Mouse (Mus musculus): ENCODE measurements around the gene Thbs4.
A peak's percentile ranks its signal among the peaks of the same experiment; 100 is the strongest.

Thbs4 gene

DNA sequence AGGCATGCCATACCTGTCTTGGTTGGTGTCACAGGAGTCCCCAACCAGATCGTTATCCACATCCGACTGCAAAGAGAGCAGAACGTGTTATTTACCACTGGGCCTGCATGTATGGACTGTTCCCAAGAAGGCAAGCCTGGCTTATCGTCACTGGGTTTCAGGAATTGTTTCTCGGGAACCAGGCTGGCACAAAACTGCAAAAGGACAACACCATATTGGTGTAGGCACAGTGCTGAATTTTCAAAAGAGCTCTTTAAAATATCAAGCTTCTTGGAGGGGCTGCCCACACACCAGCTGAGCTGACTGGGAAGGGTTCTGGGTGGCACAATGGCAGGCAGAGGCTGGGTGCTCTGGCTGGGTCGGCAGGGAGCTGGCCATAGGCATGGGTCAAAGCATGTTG is 34.1 kb downstream of the Thbs4 start:
- DNase-seq (ENCODE audit: low spot score): no peak

GRCm38 (mm10) chr13:92759096-92759495 is 35.5 kb downstream of the Thbs4 start:
- DNase-seq (ENCODE audit: low spot score): no peak

DNA sequence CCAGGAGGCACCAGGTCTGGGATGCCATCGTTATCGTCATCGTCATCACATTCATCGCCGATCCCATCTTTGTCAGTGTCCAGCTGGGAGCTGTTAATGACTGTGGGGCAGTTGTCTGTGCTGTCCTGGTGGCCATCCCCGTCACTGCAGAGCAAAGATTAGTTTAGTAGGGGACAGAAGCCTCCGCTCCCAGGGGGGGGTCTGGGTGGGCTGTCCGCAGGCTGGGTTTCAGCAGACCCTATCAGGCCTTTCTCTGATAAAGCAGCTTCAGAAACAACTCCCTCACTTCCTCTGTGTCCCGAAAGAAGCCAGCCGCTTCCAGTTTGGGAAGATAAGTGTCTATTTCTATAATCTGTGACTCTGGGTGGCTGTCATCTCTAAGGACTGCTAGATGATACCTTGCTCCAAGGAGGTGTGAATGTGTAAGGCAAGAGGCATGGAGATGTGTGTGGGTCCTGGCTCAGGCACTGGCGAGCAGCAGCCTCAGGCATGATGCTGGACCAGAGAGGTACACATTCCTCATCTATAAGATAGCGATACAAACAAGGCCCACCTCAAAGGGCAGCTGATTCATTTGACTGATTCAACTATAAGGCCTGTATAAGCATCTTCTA is 36.5 kb downstream of the Thbs4 start:
- DNase-seq (ENCODE audit: low spot score): no peak

GRCm38 (mm10) chr13:92755036-92755435 is 39.6 kb downstream of the Thbs4 start:
- no peak for DNase-seq (ENCODE audit: low spot score)

GRCm38 (mm10) chr13:92753676-92754075 is 40.9 kb downstream of the Thbs4 start:
- DNase-seq (ENCODE audit: low spot score): no peak

DNA sequence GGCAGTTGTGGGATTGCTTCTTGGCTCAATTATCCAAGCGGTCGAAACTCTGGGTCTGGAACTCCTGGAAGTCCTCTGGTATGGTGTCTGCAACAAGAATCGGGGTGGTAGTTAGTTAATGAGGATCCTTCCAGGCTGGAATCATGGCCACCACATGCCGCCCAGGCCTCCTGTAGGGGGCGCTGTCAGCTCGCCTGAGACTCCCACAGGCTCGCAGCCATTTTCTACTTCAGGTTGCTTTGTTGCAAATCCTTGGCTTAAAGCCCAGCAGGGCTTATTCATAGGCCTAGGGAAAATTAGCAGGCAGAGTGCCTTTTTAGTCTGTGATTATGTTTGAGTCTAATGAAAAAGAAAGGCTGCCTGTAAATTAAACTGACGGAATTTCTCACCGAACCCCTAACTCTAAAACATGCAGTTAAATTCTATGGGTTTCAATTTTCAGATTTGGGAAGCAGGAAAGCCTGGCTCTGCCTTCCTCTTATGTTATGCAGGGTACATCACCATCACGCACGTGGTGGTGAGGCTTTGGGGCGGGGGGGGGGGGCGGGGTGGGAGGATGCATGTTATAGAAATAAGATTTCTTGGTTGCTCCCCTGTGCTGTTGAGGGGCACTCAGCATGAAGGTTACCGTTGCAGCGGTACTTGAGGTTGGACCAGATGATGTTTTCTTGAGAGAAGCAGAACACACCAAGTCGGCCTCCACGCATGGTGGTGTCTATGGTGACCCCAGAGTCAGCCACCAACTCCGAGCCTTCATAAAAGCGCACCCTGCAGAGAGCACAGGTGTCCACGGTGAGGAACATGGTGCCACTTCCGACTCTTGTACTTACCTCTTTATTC is 42.7 kb downstream of the Thbs4 start:
- DNase-seq (ENCODE audit: low spot score): peak; percentile 47

- DNase-seq (ENCODE audit: low spot score): peak; percentile 50
Measured at GRCm38 (mm10) chr13:92750976-92751518, 43.6 kb downstream of the Thbs4 start.

GRCm38 (mm10) chr13:92743337-92743736 is 51.3 kb downstream of the Thbs4 start:
- no peak for DNase-seq (ENCODE audit: low spot score)

DNA sequence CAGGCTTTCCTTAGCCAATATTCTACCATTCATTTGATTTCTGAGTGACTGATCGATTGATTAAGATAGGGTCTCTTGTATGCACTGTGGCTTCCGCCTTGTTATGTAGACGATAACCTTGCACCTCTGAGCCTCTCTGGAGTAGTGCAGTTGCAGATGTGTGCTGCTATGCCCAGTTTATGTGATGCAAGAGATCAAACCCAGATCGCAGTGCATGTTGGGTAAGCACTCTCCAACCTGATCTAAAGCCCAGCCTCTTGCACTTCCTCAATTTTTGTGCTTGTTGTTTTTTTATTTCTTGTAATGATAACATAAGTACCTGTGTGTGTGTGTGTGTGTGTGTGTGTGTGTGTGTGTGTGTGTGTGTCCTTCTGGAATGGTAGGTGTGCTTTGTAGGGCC is 51.7 kb downstream of the Thbs4 start:
- no peak for DNase-seq (ENCODE audit: low spot score)

DNA sequence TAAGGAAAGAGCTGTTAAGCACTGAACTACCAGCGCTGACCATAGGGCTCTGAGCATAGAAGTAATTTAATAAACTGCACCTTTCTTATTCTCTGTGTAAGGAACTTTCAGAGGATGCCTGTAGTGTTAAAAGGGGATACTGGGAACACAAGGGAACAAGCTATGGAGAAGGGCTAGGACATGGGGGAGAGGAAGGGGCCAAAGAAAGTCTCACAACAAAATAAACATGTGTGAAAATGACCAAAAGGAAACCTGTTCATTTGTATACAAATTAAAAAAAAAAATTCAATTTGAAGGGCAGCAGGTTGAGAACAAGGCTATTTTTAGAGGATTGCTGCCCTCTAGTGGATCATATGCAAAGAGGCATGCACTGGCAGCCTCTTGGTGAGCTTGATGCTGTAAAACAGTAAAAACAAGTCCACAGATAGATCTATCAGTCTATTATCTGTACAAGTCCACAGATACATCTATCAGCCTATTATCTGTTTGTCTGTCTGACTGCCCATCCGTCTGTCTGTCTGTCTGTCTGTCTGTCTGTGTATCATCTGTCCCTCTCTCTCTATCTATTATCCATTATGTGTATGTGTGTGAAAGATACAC is 53.8 kb downstream of the Thbs4 start:
- DNase-seq (ENCODE audit: low spot score): peak; percentile 64

DNA sequence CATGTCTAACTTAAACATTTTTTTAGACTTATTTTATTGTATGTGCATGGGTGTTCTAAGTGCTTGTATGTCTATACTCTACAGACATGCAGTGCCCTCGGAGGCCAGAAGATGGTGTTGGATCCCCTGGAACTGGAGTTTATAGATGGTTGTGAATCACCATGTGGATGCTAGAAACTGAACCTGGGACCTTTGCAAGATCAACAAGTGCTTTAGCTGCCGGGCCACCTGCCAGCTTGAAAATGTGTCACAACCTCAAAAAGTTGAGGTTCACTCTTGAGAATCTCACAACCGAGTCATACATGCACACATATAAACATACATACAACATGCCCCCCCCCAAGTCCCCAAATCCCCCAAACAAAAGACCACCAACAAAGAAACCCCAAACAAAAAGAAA is 54.8 kb downstream of the Thbs4 start:
- no peak for DNase-seq (ENCODE audit: low spot score)

GRCm38 (mm10) chr13:92738821-92739220 is 55.8 kb downstream of the Thbs4 start:
- no peak for DNase-seq (ENCODE audit: low spot score)

DNA sequence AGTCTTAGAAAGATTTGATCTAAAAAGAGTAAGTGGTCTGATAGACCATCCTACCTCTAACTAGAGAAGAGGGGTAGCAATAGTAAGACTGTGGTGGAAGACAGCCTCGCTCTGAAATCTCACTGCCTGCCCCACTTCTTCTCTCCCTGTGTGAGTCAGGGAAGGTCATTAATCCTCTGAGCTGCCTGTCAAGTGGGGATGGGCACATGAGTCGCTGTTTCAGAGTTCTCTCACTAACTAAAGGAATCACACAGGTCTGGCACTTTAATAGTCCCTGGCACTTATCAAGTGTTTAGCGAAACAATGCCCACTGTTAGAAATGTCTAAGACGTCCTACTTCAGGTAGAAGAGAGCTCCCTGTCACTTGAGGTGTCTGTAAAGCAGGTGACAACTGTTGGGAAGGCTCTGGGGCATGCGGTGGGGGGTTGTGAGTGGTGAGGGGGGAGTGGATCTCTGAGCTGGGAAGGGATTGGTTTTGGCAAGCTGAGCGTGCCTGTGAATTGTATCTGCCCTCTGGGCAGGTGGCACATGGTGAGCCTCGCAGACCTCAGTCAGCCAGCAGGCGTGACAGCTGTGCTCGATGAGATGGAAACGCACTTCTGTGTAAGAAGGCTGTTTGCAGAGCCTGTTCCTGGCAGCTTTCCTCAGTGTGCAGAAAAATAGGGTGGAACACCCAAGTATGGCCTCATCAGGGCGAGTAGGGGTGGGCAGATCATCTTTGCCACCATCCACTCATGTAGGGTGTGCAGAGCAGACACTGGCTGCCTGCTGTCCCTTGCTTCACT is 57.9 kb downstream of the Thbs4 start:
- DNase-seq (ENCODE audit: low spot score): no peak

GRCm38 (mm10) chr13:92735693-92736092 is 58.9 kb downstream of the Thbs4 start:
- no peak for DNase-seq (ENCODE audit: low spot score)

DNA sequence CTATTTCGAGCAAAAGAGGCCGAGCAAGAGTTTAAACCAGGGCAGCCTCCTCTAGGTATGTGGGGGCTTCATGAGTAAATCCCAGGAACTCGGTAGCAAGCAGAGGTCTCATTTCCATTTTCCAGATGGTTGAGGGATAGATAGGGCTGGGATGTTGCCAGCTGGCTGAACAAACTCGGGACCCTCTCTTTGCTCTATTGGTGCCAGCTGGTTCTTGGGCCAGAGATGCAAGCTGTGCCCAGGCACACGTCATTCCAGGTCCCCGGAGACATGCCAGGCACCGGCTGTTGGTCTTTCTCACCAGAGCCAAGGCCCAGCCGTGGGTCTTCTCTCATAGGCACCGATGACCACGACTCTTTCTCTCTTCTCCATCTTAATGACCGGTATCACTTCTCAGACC is 60.9 kb downstream of the Thbs4 start:
- no peak for DNase-seq (ENCODE audit: low spot score)

DNA sequence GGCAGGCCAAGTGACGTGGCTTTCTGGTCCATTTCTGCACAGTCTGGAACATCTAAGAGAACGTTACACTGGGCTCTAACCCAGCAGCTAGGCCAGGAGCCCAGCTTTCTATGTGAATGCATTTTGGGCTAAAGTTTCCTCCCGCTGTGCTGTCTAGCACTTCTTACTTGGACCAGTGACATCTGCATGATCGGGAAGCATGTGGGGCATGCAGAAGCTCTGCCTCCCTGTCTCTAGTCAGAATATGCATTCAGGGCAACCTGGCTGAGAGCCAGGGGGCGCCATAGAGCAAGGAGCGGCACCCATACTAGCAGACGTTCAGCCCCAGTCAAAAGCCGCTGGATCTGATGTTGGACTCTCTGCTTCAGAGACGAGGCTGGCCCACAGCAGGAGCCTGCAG is 61.4 kb downstream of the Thbs4 start:
- peak; percentile 53 for DNase-seq (ENCODE audit: low spot score)

DNA sequence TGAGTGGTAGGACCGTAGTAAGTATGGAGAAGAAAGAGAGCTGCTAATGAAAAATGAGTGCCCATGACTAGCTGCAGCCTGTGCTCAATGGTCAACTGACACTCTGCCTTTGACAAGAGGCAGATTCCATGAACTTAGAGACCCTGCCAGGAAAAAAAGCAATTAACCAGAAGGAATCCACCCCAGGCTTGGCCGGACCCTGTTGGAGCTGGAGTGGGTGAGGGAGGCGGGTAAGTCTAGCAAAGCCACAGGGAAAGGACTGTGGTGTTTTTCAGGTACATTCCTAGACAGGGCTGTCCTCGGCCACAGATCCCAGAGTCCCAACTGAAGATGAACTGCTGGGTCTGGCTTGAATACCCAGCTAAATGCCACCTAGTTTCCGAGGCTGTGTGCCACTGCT is 61.8 kb downstream of the Thbs4 start:
- DNase-seq (ENCODE audit: low spot score): no peak

DNA sequence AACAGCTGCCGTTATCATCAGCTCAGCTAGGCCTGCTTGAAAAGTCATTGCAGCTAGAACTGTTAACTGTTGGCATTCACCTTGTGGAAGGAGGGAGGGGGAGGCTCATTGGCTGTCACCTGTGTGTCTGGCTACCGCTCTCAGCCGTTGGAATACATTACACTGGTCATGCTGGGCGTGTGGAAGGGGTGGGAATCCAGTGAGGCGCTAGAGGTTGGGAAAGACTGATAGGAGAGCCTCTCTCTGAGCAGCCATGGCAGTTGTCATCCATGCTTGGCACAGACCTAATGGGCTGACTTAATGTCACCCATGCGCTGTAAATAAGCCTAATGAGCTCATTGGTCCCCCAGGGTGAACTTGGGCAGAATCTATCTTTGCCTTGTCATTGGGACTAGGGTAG is 62.8 kb downstream of the Thbs4 start:
- no peak for DNase-seq (ENCODE audit: low spot score)

DNA sequence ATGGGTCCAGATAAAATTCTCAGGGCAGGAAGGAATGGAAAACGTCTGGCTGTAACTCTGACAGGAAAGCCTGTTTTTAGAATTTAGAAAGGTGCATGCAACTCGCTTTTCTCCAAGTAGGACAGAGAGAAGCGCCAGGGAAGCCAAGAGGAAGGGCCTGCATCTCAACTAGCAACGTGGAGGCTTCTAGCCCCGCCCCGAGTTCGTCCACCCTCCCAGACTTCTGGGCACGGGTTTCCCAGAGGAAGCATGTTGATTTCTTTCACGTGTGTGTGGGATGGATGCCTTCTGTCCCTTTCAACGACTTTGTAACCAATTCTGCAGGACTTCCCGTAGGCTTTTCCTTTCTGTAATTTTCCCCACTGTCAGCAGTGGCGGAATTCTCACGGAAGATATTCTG is 64.8 kb downstream of the Thbs4 start:
- DNase-seq (ENCODE audit: low spot score): peak; percentile 23

DNA sequence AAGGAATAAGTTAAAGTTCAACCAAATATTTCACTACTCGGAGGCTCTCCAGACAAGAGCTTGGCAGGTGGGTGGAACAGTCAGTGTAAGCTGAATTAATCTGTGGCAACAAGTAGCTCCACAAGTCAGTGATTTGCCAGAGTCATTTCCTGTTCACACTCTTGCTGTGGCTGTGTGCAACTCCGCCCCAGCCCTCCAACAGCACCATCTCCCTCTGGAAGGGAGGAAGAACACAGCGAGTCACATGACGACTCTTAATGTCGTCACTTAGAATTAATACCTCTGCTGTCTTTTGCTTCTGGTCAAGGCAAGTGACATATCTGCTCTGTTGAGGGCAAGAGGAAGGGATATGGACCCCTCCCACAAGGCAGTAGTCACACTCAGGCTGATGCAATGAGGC is 72.2 kb downstream of the Thbs4 start:
- DNase-seq (ENCODE audit: low spot score): no peak

- DNase-seq (ENCODE audit: low spot score): no peak
Measured at GRCm38 (mm10) chr13:92721006-92721405, 73.6 kb downstream of the Thbs4 start.
